Mouse (Mus musculus) frontal cortex, adult 2 months (tissue): ENCODE data around the gene Ap1s3. TPM values are rescaled to one million over a fixed set of nuclear protein-coding genes. Genes with fewer than 3 reads are reported as not detected.
A peak's percentile ranks its signal among the peaks of the same experiment; 100 is the strongest.

ENCODE experiments used
- DNase-seq, 2 experiments: peaks; one replicate each; pipeline ENCODE4 v3.0.0; 2022; ENCODE audit warnings: low spot score in 1 of 2; ENCODE audit errors: extremely low spot score in 1 of 2
- polyA plus RNA-seq: library from polyadenylated mRNA; depleted of rRNA; stranded (reverse); fragments of >200 nt; gene quantifications from 2 replicates; pipeline ENCODE4 v1.2.3, GENCODE M21; 2012; rRNA removed

The Ap1s3 gene
- polyA plus RNA-seq, 1 experiment = 2.4 TPM

DNA sequence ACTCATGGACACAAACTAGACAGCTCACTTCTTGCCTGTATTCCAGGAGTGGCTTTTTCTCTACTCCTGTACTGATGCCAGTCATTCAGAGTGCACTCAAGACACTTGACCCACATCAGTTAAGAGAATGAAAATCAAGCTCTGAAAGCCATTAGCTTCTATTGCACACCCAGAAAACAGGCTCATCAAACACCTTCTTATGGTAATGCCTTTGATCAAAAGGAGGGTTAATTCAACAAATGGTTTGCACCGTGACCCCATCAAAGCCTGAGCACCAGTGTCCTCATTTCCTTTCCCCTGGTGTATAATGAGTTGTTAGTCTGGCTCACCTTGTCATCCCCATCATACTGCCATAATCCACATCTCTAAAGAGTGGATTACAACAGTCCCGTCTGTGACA is 69.3 kb downstream of the Ap1s3 start:
- DNase-seq = no peak

DNA sequence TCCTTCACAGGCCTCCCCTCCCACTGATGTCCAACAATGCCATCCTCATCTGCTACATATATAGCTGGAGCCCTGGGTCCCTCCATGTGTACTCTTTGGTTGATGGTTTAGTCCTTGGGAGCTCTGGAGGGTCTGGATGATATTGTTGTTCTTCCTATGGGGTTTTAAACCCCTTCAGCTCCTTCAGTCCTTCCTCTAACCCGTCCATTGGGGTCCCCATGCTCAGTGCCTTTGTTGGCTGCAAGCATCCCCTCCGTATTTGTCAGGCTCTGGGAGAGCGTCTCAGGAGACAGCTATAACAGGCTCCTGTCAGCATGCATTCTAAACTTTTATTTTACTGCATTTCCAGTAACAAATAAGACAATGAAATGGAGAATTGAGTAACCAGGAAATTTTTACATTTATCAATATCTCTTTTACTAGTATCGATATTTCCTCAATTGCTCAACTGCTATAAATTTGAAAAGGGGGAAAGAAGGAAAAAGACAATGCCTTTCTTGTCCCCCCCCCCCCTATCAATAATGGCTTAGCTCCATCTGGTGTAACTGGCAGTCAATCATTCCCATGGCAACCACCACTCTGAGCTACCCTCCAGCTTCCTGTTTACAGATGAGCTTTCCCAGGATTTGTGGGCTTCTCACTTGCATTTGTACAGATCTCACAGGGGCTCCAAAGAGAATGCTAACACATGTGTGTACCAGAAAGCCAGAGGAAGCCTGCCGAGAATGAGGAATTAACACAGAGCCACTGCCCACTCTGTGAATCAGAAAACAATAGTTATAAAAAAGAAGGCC is 73.2 kb downstream of the Ap1s3 start:
- no peak for DNase-seq

DNA sequence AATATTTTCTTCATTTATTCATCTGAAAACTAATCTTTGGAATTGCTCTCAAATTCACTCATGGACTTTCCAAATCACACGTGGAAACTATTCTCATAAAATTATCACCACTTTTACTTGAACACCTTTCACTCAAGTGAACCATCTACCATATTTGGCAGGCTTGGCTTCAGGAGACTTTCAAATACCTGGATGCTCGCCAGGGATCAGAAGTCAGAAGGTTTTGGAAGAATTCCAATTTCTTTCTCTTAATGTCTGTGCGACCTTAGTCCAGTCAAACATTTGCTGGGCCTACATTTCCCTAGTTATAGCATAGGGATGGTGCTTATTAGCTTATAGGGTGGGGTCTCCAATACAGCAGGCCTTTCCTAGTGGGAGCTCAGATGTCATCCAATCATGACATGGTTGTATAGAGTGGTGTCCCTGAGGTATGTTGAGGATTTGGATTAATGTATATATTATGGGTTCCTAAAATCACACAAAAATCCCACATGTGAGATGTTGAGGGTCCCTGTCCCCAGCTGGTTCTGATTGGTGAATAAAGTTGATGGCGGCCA is 79.0 kb downstream of the Ap1s3 start:
- no peak for DNase-seq

DNA sequence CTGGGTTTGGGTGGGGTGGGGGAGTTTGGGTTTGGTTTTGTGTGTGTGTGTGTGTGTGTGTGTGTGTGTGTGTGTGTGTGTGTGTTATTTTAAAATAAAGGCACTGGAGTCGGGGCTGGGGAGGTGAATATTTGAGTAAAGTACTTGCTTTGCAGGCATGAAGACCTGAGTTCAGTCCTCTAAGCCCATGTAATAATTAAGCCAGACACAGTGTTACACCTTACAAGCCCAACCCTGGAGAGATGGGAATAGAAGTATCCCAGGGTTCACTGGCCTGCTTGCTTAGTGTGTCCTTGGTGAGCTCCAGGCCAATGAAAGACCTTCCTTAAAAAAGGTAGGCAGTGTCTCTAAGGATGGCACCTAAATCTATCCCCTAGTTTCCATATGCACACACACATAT is 80.7 kb downstream of the Ap1s3 start:
- no peak for DNase-seq

DNA sequence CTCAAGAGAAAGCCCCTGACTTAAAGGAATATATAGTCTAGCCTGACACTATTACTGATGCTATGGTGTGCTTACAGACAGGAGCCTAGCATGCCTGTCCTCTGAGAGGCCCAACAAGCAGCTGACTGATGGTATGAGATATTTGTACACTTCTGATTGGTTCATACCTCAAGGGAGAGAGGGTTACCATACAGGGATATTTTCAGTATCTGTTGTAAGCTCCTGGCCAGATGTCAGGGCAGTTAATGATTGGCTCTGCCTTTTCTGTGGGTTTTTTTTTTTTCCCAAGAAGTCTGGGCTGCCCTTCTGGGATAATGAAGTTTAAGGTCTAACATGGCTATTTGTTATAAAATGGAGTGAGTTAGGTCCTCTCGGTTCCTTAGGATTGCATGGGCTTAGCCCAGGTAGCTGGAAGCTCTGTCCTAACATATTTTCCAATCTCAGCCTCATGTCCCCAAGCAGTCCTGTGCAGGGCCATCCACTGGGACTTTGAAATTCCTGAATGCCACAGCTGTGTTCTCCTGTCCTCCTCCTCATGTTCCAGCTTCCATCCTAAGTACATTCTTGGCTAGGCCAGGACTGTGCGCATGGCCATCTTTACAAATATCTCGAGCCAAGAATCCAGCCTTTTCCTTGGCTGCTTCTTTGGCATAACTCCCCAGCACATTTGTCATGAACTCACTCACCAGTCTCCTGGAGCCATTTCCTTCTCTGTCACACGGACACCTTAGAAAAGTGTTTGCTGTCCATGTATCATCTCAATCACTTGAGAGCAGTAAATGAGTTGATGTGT is 81.6 kb downstream of the Ap1s3 start:
- DNase-seq = no peak

DNA sequence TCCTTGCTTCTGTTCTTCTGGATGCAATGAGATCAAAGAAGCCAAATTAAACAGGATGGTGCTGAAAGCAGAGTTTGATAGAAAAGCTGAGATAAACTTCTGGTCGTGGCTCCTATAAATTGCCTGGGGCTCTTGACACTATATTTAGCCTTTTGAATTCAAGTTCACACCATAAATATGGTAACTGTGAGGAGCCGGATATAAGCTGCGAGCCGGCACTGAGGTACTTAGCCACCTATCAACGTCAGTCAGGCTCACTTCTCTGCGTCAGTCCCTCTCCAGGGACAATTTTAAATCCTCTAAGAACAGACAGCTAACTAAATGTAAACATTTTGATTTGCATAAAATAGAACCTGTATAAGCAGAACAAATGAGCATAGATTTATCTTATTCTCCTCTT is 82.3 kb downstream of the Ap1s3 start:
- no peak for DNase-seq

DNA sequence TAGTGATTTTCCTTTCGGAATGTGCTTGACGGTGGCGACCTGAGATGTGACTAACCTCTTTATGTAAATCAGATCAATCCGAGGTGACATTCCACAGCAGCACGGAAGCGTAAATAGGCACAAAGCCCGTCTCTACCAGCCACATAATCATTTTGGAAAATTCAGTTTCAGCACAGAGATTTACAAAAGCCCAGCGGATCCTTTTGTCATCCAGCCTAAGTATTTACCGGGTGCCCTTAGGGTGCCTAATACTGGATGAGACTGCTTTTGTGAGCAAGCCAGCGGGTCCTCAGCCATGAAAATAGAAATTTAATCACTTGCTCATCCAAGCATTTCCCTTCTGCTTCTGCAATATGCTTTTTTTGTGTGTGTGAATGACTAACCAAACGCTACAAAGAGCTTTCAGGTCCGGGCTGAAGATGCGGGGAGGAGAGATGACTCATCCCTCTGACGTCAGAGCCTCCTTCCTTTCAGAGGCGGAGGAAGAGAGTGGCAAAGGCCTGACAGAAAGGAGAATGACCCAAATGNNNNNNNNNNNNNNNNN is 90.6 kb downstream of the Ap1s3 start:
- DNase-seq = peak; percentile 81 to 91

DNA sequence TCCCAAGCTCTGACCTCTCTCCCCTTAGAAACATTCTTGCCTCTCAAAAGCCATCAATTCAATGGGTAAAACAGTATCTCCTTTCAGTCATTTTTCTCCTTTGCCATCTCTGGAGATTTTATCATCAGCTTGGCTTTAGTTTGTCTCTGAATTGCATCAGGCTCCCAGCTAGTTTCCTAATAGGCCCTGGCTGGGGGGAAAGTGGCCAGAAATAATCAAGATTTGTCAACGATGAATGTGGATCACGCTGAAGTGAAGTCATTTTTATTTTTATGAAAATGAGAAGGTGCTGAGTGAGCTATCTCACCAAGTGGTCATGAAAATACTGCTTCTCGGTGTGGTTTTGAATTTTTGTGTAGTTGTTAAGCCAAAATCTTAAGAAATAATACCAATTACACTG is 94.4 kb downstream of the Ap1s3 start:
- DNase-seq = peak in 1 of 2 experiments; percentile 6

DNA sequence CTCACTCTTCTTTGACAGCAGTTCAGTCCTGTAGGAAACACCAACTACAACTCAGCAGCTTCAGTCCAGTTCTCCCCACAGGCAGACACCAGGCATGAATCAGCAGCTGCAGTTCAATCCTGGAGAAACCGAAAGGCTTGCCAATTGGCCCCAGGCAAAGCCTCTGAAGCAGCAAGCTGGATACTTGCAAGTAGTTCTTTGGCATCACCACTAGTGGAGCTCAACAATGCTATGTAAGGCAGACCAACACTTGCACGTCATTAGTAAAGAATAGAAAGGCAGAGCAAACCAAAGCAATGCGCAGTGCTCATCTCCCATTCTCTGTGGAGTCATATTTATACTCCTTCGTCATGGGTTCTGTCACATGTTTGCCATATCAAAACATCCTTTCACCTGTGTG is 99.9 kb downstream of the Ap1s3 start:
- DNase-seq = no peak

DNA sequence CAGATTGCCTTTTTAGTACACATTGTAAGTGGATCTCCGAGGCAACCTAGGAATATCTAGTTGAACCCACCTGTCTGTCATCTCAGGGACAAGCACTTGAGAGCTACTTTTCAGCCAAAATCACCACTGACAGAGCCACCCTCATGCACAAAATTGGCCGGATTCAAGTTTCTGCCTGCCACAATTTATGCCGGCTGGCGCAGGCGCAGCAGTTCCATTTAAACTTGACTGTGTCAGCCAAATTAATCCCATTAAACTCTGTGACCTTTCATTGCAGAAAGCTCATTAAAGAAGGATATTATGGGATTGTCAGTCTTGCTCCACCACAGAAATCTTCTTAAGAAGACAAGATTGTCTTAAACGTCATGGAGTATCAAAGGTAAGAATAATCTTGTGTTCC is 100.6 kb downstream of the Ap1s3 start:
- DNase-seq = no peak

DNA sequence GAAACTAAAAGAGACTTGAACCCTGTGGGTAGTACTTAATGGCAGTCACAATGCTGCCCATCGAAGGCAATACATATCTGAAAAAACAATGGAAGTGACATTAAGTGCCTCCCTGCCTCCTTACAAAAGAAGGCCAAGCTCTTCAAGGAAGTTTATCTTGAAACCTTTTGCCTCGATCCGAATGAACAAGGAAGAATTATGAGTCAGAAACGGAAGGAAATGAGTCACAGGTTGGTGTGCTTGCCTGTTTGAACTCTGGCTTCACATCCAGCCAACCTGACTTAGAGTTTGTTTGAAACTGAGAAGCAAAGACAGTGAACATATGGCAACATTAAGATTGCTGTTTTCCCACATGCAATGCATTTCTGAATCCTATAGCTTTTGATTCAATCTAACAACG is 110.6 kb downstream of the Ap1s3 start:
- no peak for DNase-seq

Other genes with a start within 250 kb of the Ap1s3 start
- 201 and 227 TPM in 2 replicates for gene Scg2, start 231.9 kb downstream of the Ap1s3 start, polyA plus RNA-seq
- gene Mrpl44, start 104.0 kb upstream of the Ap1s3 start, polyA plus RNA-seq = 24.1 and 25.2 TPM in 2 replicates
- gene Wdfy1, start 104.2 kb upstream of the Ap1s3 start, polyA plus RNA-seq = 26.7 and 34.3 TPM in 2 replicates
- gene Serpine2, start 189.2 kb upstream of the Ap1s3 start, polyA plus RNA-seq = 198 and 207 TPM in 2 replicates